Mouse (Mus musculus): Measurements from ENCODE around the gene Ache.
"Not testable (repeated sequence)": the region's sequence is repeated elsewhere in the genome, so short reads cannot be mapped to it uniquely, and the experiment has no call there.

DNA sequence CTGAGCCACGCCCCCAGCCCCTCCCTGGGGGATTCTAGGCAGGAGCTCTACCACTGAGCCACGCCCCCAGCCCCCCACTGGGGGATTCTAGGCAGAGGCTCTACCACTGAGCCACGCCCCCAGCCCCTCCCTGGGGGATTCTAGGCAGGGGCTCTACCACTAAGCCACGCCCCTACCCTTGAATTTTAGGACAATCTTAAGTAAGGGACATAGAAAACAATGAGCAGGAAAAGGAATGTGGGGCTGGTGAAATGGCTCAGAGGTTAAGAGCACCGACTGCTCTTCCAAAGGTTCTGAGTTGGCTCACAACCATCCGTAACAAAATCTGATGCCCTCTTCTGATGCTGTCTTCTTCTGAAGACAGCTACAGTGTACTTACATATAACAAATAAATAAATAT, 2.9 kb upstream of the Ache start:
- TF ChIP-seq POLR2A (IDR thresholded peaks at IDR 0.05; ENCODE audit: borderline replicate concordance, control insufficient read depth, low read depth, low read length); CTCF (IDR thresholded peaks at IDR 0.05; ENCODE audit: control insufficient read depth, insufficient read depth, low read length): not testable (repeated sequence)
